Mouse (Mus musculus): ENCODE data around the gene Foxp1. TPM values are rescaled to one million over a fixed set of nuclear protein-coding genes. Genes with fewer than 3 reads are reported as not detected.

The Foxp1 gene
- total RNA-seq, 2 experiments from 2014 or later: 10.1 to 15.8 TPM

GRCm38 (mm10) chr6:99263061-99263885 lies 259.2 kb downstream of the Foxp1 start:
- DNase-seq (ENCODE audit: low spot score): no peak

- DNase-seq (ENCODE audit: low spot score): no peak
Measured at GRCm38 (mm10) chr6:99261737-99262130, 260.8 kb downstream of the Foxp1 start.

GRCm38 (mm10) chr6:99260941-99261736 lies 261.4 kb downstream of the Foxp1 start:
- DNase-seq (ENCODE audit: low spot score): no peak

GRCm38 (mm10) chr6:99258346-99258745 lies 264.2 kb downstream of the Foxp1 start:
- no peak for DNase-seq (ENCODE audit: low spot score)

- no peak for DNase-seq (ENCODE audit: low spot score)
Measured at GRCm38 (mm10) chr6:99257676-99258075, 264.8 kb downstream of the Foxp1 start.

- DNase-seq (ENCODE audit: low spot score): no peak
Measured at GRCm38 (mm10) chr6:99253331-99253730, 269.2 kb downstream of the Foxp1 start.

GRCm38 (mm10) chr6:99252816-99253215 lies 269.7 kb downstream of the Foxp1 start:
- DNase-seq (ENCODE audit: low spot score): no peak

GRCm38 (mm10) chr6:99251924-99252323 lies 270.6 kb downstream of the Foxp1 start:
- no peak for DNase-seq (ENCODE audit: low spot score)

GRCm38 (mm10) chr6:99251222-99251621 lies 271.3 kb downstream of the Foxp1 start:
- no peak for DNase-seq (ENCODE audit: low spot score)

- DNase-seq (ENCODE audit: low spot score): no peak
Measured at GRCm38 (mm10) chr6:99249496-99250030, 273.0 kb downstream of the Foxp1 start.

GRCm38 (mm10) chr6:99248396-99248795 lies 274.1 kb downstream of the Foxp1 start:
- no peak for DNase-seq (ENCODE audit: low spot score)

- no peak for DNase-seq (ENCODE audit: low spot score)
Measured at GRCm38 (mm10) chr6:99241625-99242395, 280.7 kb downstream of the Foxp1 start.

GRCm38 (mm10) chr6:99240764-99241163 lies 281.8 kb downstream of the Foxp1 start:
- no peak for DNase-seq (ENCODE audit: low spot score)

- DNase-seq (ENCODE audit: low spot score): no peak
Measured at GRCm38 (mm10) chr6:99235588-99235987, 286.9 kb downstream of the Foxp1 start.

GRCm38 (mm10) chr6:99233411-99233810 lies 289.1 kb downstream of the Foxp1 start:
- DNase-seq (ENCODE audit: low spot score): no peak

- DNase-seq (ENCODE audit: low spot score): peak; percentile 12
Measured at GRCm38 (mm10) chr6:99228336-99228870, 294.1 kb downstream of the Foxp1 start.

- no peak for DNase-seq (ENCODE audit: low spot score)
Measured at GRCm38 (mm10) chr6:99221147-99221546, 301.4 kb downstream of the Foxp1 start.

GRCm38 (mm10) chr6:99220472-99220871 lies 302.0 kb downstream of the Foxp1 start:
- DNase-seq (ENCODE audit: low spot score): no peak

- no peak for DNase-seq (ENCODE audit: low spot score)
Measured at GRCm38 (mm10) chr6:99217846-99218245, 304.7 kb downstream of the Foxp1 start.

GRCm38 (mm10) chr6:99217155-99217554 lies 305.4 kb downstream of the Foxp1 start:
- DNase-seq (ENCODE audit: low spot score): no peak

GRCm38 (mm10) chr6:99212461-99212860 lies 310.1 kb downstream of the Foxp1 start:
- no peak for DNase-seq (ENCODE audit: low spot score)
